Mouse (Mus musculus) kidney, postnatal 0 days (tissue): ENCODE data around the gene Gm3336. TPM values are rescaled to one million over a fixed set of nuclear protein-coding genes. Genes with fewer than 3 reads are reported as not detected.

Experiments used
- ATAC-seq: fragments of 200-750 bp; cut with Nextera tagmentation; replicated peaks from 2 replicates; pipeline ENCODE4 v1.8.0; 2017; ENCODE audit warnings: low read depth, moderate number of reproducible peaks, moderate TSS enrichment, moderate library complexity; ENCODE audit not compliant: low FRiP score
- DNase-seq: peaks from one replicate; pipeline ENCODE4 v3.0.0-alpha.2; 2016; ENCODE audit warnings: low spot score
- H3K27ac ChIP-seq: fragments of 300-500 bp; sonication (generic); 2 replicates; pipeline ENCODE4 v1.5.1; 2014; ENCODE audit warnings: mild to moderate bottlenecking
- H3K27me3 ChIP-seq: fragments of 300-500 bp; sonication (generic); 2 replicates; pipeline ENCODE4 v1.6.1; 2014; ENCODE audit warnings: low read length, mixed read lengths; ENCODE audit not compliant: insufficient read depth
- H3K36me3 ChIP-seq: fragments of 300-500 bp; sonication (generic); 2 replicates; pipeline ENCODE4 v1.6.1; 2014; ENCODE audit warnings: low read length, mixed read lengths; ENCODE audit not compliant: insufficient read depth
- H3K4me1 ChIP-seq: fragments of 300-500 bp; sonication (generic); replicated peaks from 2 replicates; pipeline ENCODE4 v1.6.1; 2014; ENCODE audit warnings: antibody characterized with exemption, low read length, mixed read lengths; ENCODE audit not compliant: insufficient read depth
- H3K4me2 ChIP-seq: fragments of 300-500 bp; sonication (generic); 2 replicates; pipeline ENCODE4 v1.6.1; 2014; ENCODE audit warnings: mild to moderate bottlenecking, low read length, moderate library complexity, mixed read lengths
- H3K4me3 ChIP-seq: fragments of 300-500 bp; sonication (generic); replicated peaks from 2 replicates; pipeline ENCODE4 v1.5.1; 2014; ENCODE audit warnings: low read depth, low read length
- H3K9ac ChIP-seq: fragments of 300-500 bp; sonication (generic); 2 replicates; pipeline ENCODE4 v1.6.1; 2014; ENCODE audit warnings: low read depth, low read length
- H3K9me3 ChIP-seq: fragments of 300-500 bp; sonication (generic); replicated peaks from 2 replicates; pipeline ENCODE4 v1.6.1; 2016; ENCODE audit warnings: low read length, inconsistent platforms, mixed read lengths
- CTCF ChIP-seq: IDR thresholded peaks from 2 replicates; pipeline ENCODE4 v1.5.1; 2016; ENCODE audit warnings: antibody characterized with exemption, low read depth, mild to moderate bottlenecking, moderate library complexity
- WGBS: fragments of 180-500 bp; shearing (Covaris S2); extraction: QIAGEN DNeasy Blood & Tissue Kit; methylation state at CpG from one replicate; pipeline ENCODE4 v1.1.7; 2014; 5-methylcytosine and 5-hydroxymethylcytosine counted together
- polyA plus RNA-seq: library from polyadenylated mRNA; unstranded; fragments of >200 nt; fragmentation: Nextera tagmentation; extraction: Ambion mirVana; gene quantifications from 2 replicates; pipeline ENCODE4 v1.2.1, GENCODE M21; 2015

The Gm3336 gene
- polyA plus RNA-seq, 1 experiment from 2014 or later: 0.74 TPM

DNA sequence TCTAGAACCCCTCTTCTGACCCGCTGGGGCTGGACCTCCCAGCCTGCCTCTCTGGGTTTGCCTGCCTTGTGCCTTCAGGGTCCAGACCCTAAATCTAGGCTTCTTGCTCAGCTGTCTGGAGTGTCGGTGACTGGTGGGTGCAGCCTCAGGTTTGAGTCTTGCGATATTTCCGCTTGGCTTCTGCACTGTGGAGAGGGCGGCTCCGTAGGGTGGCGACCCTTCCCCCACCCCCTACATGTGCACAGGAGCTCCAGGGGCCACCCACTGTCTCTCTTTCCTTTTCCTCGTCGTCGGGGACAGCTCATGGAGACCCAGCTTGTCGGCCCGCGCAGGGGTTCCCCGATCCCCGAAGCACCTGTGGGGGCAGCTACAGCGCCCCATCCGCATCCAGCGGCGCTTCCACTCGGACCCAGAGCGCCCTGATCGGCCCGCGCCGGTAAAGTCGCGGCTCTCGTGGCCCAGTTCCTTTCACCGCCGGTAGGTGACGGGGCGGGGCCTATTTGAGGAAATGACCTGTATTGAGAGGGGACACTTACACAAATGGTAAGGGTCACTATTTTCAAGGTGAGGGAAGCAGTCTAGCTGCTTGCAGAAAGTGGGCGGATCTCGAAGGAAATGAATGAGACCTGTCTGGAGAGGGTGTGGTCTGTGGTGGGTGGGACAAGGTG, 11.6 kb downstream of the Gm3336 start:
- ATAC-seq (peak; percentile 50; the same call in 1 of the 2 replicates), DNase-seq (peak; percentile 17)
- H3K9ac ChIP-seq: peak overlapping the region; percentile 49; the same call in 1 of the 2 replicates
- H3K9me3 ChIP-seq: no peaks in the 10 kb centered on the region
- WGBS: 4% methylated on average over 34 of the region's 34 CpGs
- peak; percentile 52 for TF ChIP-seq CTCF
- peaks cover 3% of the 10 kb centered on the region; the same call in 1 of the 2 replicates for H3K27me3 ChIP-seq
- H3K4me1 ChIP-seq: peaks cover 6% of the 10 kb centered on the region; the same call in 1 of the 2 replicates
- no peak overlapping the region for H3K27ac ChIP-seq
- H3K4me2 ChIP-seq: peak overlapping the region; percentile 53
- no peaks in the 10 kb centered on the region for H3K36me3 ChIP-seq
- H3K4me3 ChIP-seq: peak overlapping the region; percentile 31

GRCm38 (mm10) chr8:70730956-70731355, 12.6 kb downstream of the Gm3336 start:
- no peak overlapping the region for H3K9ac ChIP-seq
- ATAC-seq (no peak), DNase-seq (no peak)
- H3K4me1 ChIP-seq: peaks cover 6% of the 10 kb centered on the region; the same call in 1 of the 2 replicates
- H3K27me3 ChIP-seq: peaks cover 3% of the 10 kb centered on the region; the same call in 1 of the 2 replicates
- H3K9me3 ChIP-seq: no peaks in the 10 kb centered on the region
- WGBS: 68% methylated on average over 4 of the region's 4 CpGs
- H3K4me3 ChIP-seq: no peak overlapping the region
- TF ChIP-seq CTCF: no peak
- H3K4me2 ChIP-seq: no peak overlapping the region
- H3K27ac ChIP-seq: no peak overlapping the region
- H3K36me3 ChIP-seq: no peaks in the 10 kb centered on the region

DNA sequence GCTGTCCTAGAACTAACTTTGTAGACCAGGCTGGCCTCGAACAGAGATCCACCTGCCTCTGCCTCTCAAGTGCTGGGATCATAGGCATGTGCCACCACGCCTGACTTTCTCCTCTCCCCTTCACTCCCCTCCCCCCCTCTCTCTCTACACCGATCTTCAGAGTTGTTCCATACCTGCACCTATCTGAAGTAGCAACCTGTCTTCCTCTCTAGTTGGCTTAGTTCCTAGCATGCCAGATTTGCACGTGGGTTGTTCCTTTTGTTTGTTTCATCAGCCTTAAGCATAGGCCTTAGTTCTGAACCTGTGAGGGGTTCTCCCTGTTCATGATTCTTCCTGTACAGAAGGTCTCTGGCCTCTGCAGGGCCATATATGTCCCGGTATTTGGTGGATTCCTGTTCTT, 19.4 kb downstream of the Gm3336 start:
- 0 out of 2 replicates have a peak, but pooled peaks cover 3% of the 10 kb centered on the region for H3K27me3 ChIP-seq
- no peaks in the 10 kb centered on the region for H3K36me3 ChIP-seq
- no peaks in the 10 kb centered on the region for H3K9me3 ChIP-seq
- no peak for DNase-seq
- no peak overlapping the region for H3K4me3 ChIP-seq
- no peak overlapping the region for H3K4me2 ChIP-seq
- no peak for TF ChIP-seq CTCF
- 68% methylated on average over 5 of the region's 5 CpGs for WGBS
- no peak overlapping the region for H3K9ac ChIP-seq
- H3K27ac ChIP-seq: no peak overlapping the region
- H3K4me1 ChIP-seq: 0 out of 2 replicates have a peak, but pooled peaks cover 1% of the 10 kb centered on the region
- no peak for ATAC-seq

DNA sequence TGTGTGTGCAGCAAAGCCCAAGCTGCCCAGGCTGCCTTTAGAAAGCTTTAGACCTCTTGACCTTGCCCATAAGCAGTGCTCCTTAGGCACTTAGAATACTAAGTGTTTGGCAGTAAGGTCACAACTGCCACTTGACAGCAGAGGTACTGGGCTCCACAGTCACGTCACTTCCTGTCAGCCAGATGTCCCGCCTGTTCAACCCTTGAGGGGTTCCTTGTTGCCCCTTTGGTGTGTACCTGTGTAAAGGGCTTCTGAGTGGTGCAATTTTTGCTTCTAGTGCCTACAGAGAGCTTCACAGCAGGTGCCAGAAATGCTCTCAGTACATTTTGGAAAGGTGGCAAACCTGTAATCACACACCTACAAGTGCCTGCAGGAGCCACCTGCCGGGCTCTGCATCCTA, 19.9 kb downstream of the Gm3336 start:
- Histone ChIP-seq H3K9me3 (no peaks in the 10 kb centered on the region), H3K27ac (no peak overlapping the region), H3K36me3 (no peaks in the 10 kb centered on the region), H3K4me2 (no peak overlapping the region), H3K27me3 (0 out of 2 replicates have a peak, but pooled peaks cover 3% of the 10 kb centered on the region), H3K9ac (no peak overlapping the region), H3K4me1 (0 out of 2 replicates have a peak, but pooled peaks cover 6% of the 10 kb centered on the region), H3K4me3 (no peak overlapping the region)
- no peak for TF ChIP-seq CTCF
- ATAC-seq (no peak), DNase-seq (no peak)
- 56% methylated on average over 3 of the region's 3 CpGs for WGBS

GRCm38 (mm10) chr8:70741661-70742060, 23.3 kb downstream of the Gm3336 start:
- Histone ChIP-seq H3K27ac (no peak overlapping the region), H3K9me3 (no peaks in the 10 kb centered on the region), H3K27me3 (0 out of 2 replicates have a peak, but pooled peaks cover 6% of the 10 kb centered on the region), H3K4me1 (0 out of 2 replicates have a peak, but pooled peaks cover 20% of the 10 kb centered on the region), H3K4me3 (no peak overlapping the region), H3K9ac (no peak overlapping the region), H3K36me3 (no peaks in the 10 kb centered on the region), H3K4me2 (no peak overlapping the region)
- no peak for DNase-seq
- no peak for ATAC-seq
- 48% methylated on average over 5 of the region's 5 CpGs for WGBS
- no peak for TF ChIP-seq CTCF

DNA sequence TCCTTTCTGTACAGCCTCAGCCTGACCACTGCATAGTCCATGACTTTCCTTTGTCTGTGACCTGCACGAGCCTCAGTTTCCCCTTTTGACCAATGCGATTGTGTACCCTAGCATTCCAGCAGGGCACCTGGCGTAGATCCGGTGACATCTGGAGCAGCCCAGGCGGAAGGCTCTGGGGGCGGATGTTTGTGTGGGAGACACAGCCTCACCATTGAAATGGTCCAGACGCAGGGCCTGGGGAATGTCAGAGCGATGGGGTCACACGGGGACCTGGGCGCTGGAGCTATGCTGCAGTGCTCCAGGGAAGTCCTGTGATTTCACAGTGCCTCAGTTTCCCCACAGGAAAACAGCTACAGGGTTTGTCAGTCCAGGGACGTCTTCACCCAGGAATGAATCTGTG, 23.8 kb downstream of the Gm3336 start:
- Histone ChIP-seq H3K27me3 (0 out of 2 replicates have a peak, but pooled peaks cover 6% of the 10 kb centered on the region), H3K36me3 (no peaks in the 10 kb centered on the region), H3K4me2 (no peak overlapping the region), H3K27ac (no peak overlapping the region), H3K4me3 (no peak overlapping the region), H3K4me1 (0 out of 2 replicates have a peak, but pooled peaks cover 20% of the 10 kb centered on the region), H3K9me3 (no peaks in the 10 kb centered on the region), H3K9ac (no peak overlapping the region)
- DNase-seq (no peak), ATAC-seq (0 out of 2 replicates have a peak, but pooled peaks have one; percentile 18)
- WGBS: 49% methylated on average over 11 of the region's 11 CpGs
- TF ChIP-seq CTCF: no peak
